Mouse (Mus musculus) heart, embryonic 16.5 days (tissue): ENCODE data around the gene Rrnad1. TPM values are rescaled to one million over a fixed set of nuclear protein-coding genes. Genes with fewer than 3 reads are reported as not detected.
A peak's percentile ranks its signal among the peaks of the same experiment; 100 is the strongest.

Experiments used
- ATAC-seq: fragments of 200-750 bp; cut with Nextera tagmentation; replicated peaks from 2 replicates; pipeline ENCODE4 v1.8.0; 2017; ENCODE audit warnings: moderate number of reproducible peaks; ENCODE audit not compliant: insufficient read depth, low FRiP score; ENCODE audit errors: extremely low read depth
- H3K27ac ChIP-seq: fragments of 300-500 bp; sonication (generic); 2 replicates; pipeline ENCODE4 v1.5.1; 2014; ENCODE audit warnings: mild to moderate bottlenecking, low read length, control low read depth, moderate library complexity
- H3K27me3 ChIP-seq: fragments of 300-500 bp; sonication (generic); 2 replicates; pipeline ENCODE4 v1.6.1; 2014; ENCODE audit warnings: low read length, mixed read lengths; ENCODE audit not compliant: control insufficient read depth, insufficient read depth
- H3K36me3 ChIP-seq: fragments of 300-500 bp; sonication (generic); 2 replicates; pipeline ENCODE4 v1.6.1; 2014; ENCODE audit not compliant: control insufficient read depth, insufficient read depth
- H3K4me1 ChIP-seq: fragments of 300-500 bp; sonication (generic); 2 replicates; pipeline ENCODE4 v1.6.1; 2014; ENCODE audit warnings: low read length, mixed read lengths; ENCODE audit not compliant: control insufficient read depth, insufficient read depth
- H3K4me2 ChIP-seq: fragments of 300-500 bp; sonication (generic); 2 replicates; pipeline ENCODE4 v1.6.1; 2014; ENCODE audit warnings: low read depth, mild to moderate bottlenecking, control low read depth, low read length
- H3K4me3 ChIP-seq: fragments of 300-500 bp; sonication (generic); 2 replicates; pipeline ENCODE4 v1.5.1; 2014; ENCODE audit warnings: mild to moderate bottlenecking, control low read depth, low read length
- H3K9ac ChIP-seq: fragments of 300-500 bp; sonication (generic); 2 replicates; pipeline ENCODE4 v1.6.1; 2014; ENCODE audit warnings: low read length, control low read depth
- H3K9me3 ChIP-seq: fragments of 300-500 bp; sonication (generic); replicated peaks from 2 replicates; pipeline ENCODE4 v1.6.1; 2016; ENCODE audit warnings: low read length; ENCODE audit not compliant: control insufficient read depth
- WGBS: fragments of 180-500 bp; shearing (Covaris S2); extraction: QIAGEN DNeasy Blood & Tissue Kit; methylation state at CpG from one replicate; pipeline ENCODE4 v1.1.7; 2014; 5-methylcytosine and 5-hydroxymethylcytosine counted together
- polyA plus RNA-seq: library from polyadenylated mRNA; unstranded; fragments of >200 nt; fragmentation: Nextera tagmentation; extraction: Ambion mirVana; gene quantifications from 2 replicates; pipeline ENCODE4 v1.2.1, GENCODE M21; 2015

Rrnad1 gene
- polyA plus RNA-seq, 1 experiment from 2014 or later, result 15.1 TPM

GRCm38 (mm10) chr3:87951946-87952345, 21.4 kb upstream of the Rrnad1 start:
- WGBS, result 5% methylated on average over 12 of the region's 12 CpGs
- Histone ChIP-seq H3K27me3 (peaks cover 48% of the 10 kb centered on the region), H3K27ac (no peak overlapping the region), H3K9me3 (no peaks in the 10 kb centered on the region), H3K36me3 (no peaks in the 10 kb centered on the region), H3K4me1 (peaks cover 29% of the 10 kb centered on the region), H3K4me2 (peak overlapping the region; percentile 68), H3K4me3 (peak overlapping the region; percentile 46), H3K9ac (peak overlapping the region; percentile 58; the same call in 1 of the 2 replicates)
- ATAC-seq, result 0 out of 2 replicates have a peak, but pooled peaks have one; percentile 4

DNA sequence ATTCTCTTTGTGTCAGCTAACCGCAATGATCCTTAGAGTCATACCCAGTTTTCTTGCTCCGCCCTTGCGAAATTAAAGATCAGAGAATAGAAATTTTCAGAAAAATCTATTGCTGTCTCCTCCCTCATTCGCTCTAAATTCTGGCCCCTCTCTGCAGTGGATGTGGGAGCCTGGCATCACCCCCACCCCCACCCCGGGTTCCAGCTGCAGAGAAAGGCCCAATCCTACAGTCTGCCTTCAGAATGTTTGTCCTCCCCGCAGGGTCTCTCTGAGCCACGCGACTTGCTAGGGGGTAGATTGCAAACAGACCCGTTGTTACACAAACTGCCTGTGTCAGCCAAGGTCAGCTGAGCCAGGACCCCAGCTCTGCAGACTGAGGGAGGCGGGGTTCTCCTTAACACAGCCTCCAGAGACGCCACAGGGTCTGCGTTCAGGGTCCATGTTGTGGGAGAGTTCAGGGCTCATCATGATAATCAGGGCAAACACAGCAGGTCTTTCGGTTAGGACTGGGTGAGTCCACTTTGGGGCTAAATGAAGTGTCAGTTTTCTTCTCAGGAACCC, 19.5 kb upstream of the Rrnad1 start:
- H3K4me1 ChIP-seq, result peaks cover 29% of the 10 kb centered on the region
- 21% methylated on average over 13 of the region's 13 CpGs for WGBS
- no peak overlapping the region for H3K4me2 ChIP-seq
- no peaks in the 10 kb centered on the region for H3K9me3 ChIP-seq
- no peak overlapping the region for H3K4me3 ChIP-seq
- peaks cover 64% of the 10 kb centered on the region for H3K27me3 ChIP-seq
- no peak overlapping the region for H3K27ac ChIP-seq
- no peak overlapping the region for H3K9ac ChIP-seq
- H3K36me3 ChIP-seq, result no peaks in the 10 kb centered on the region
- no peak for ATAC-seq

- H3K4me3 ChIP-seq, result peak overlapping the region; percentile 41
- no peak overlapping the region for H3K27ac ChIP-seq
- no peak overlapping the region for H3K9ac ChIP-seq
- H3K4me2 ChIP-seq, result no peak overlapping the region
- peaks cover 30% of the 10 kb centered on the region for H3K4me1 ChIP-seq
- ATAC-seq, result no peak
- WGBS, result 24% methylated on average over 16 of the region's 16 CpGs
- H3K27me3 ChIP-seq, result peaks cover 64% of the 10 kb centered on the region
- H3K36me3 ChIP-seq, result no peaks in the 10 kb centered on the region
- no peaks in the 10 kb centered on the region for H3K9me3 ChIP-seq
Observed at GRCm38 (mm10) chr3:87949266-87949954, 18.9 kb upstream of the Rrnad1 start.

GRCm38 (mm10) chr3:87948378-87949265, 18.1 kb upstream of the Rrnad1 start, which contains the start of gene Crabp2:
Gene Crabp2 (plus strand): TSS chr3:87948666.
- no peaks in the 10 kb centered on the region for H3K9me3 ChIP-seq
- no peak within 1 kb of the TSS for H3K27ac ChIP-seq
- ATAC-seq, result no peak
- peaks cover 64% of the 10 kb centered on the region for H3K27me3 ChIP-seq
- H3K4me2 ChIP-seq, result peak within 1 kb of the TSS; percentile 64
- peak within 1 kb of the TSS; percentile 44; the same call in 1 of the 2 replicates for H3K9ac ChIP-seq
- peaks cover 31% of the 10 kb centered on the region for H3K4me1 ChIP-seq
- WGBS, result 4% methylated on average over 35 of the region's 35 CpGs
- H3K36me3 ChIP-seq, result no peaks in the 10 kb centered on the region
- peak within 1 kb of the TSS; percentile 41 for H3K4me3 ChIP-seq

DNA sequence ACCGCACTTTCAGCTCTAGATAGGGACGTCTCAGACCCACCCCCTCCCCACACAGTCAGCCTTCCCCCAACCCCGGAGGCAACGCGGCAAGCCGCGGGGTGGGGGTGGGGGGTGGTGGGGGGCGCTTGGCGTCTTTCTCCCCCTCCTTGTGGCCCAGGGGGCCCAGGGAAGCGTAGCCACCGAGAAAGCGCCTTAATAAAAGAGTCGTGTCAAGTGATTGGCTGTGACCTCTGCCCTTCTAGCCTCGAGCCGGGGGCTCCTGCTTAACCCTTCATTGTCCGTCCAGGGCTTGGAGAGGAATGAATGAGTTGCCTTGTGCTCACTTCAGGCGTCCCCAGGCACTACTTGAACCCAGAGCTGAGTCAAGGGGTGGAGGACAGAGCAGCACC, 17.3 kb upstream of the Rrnad1 start:
- peaks cover 31% of the 10 kb centered on the region for H3K4me1 ChIP-seq
- peak overlapping the region; percentile 64 for H3K4me2 ChIP-seq
- no peak for ATAC-seq
- 2% methylated on average over 17 of the region's 17 CpGs for WGBS
- no peaks in the 10 kb centered on the region for H3K36me3 ChIP-seq
- peak overlapping the region; percentile 44; the same call in 1 of the 2 replicates for H3K9ac ChIP-seq
- peak overlapping the region; percentile 41 for H3K4me3 ChIP-seq
- H3K27ac ChIP-seq, result no peak overlapping the region
- H3K9me3 ChIP-seq, result no peaks in the 10 kb centered on the region
- H3K27me3 ChIP-seq, result peaks cover 62% of the 10 kb centered on the region

DNA sequence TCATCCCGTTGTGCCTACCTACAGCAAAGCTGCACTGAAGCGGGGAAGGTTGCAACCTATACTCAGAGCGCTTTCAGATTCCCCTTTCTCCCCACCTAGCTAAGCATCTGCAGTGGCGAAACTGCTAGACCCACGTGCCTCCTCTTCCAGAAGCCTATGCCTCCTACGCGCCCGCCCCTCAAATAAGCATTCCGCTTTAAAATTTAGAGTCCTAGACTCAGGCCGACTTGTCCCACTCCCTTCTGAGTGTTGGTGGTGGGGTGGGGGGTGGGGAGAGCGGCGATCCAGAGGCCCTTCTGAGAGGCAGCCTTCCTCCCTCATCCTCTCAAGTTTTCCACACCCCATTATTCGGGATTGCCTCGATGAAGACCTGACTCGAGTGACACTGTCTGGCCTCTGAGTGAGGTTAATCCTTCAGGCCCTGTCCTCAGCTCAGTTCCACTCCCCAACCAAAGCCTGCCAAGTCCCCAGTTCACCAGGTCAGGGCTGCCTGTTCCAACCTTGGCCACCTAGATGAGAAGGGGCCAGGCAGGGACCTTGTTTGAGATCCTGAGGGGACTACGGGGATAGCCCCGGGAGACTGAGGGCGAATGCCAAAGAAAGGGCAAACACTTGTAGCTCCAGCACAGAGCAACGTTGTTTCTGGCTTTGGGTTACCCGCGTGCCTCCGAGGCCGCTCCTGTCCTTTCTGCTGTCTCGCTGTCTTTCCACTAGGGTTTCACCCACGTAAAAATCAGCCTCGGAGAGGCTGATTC, 16.7 kb upstream of the Rrnad1 start:
- H3K27ac ChIP-seq, result no peak overlapping the region
- 4% methylated on average over 26 of the region's 26 CpGs for WGBS
- H3K27me3 ChIP-seq, result peaks cover 59% of the 10 kb centered on the region

GRCm38 (mm10) chr3:87946541-87946860, 16.0 kb upstream of the Rrnad1 start:
- no peak for ATAC-seq
- Histone ChIP-seq H3K9me3 (no peaks in the 10 kb centered on the region), H3K9ac (no peak overlapping the region), H3K4me1 (peaks cover 26% of the 10 kb centered on the region), H3K27ac (no peak overlapping the region), H3K27me3 (peaks cover 56% of the 10 kb centered on the region), H3K4me2 (no peak overlapping the region), H3K36me3 (peaks cover 4% of the 10 kb centered on the region), H3K4me3 (no peak overlapping the region)
- 44% methylated on average over 1 of the region's 1 CpGs for WGBS

More for the DNA sequence above, 16.7 kb upstream of the Rrnad1 start:
- H3K9ac ChIP-seq, result peak overlapping the region; percentile 44; the same call in 1 of the 2 replicates
- H3K9me3 ChIP-seq, result no peaks in the 10 kb centered on the region
- peak overlapping the region; percentile 41 for H3K4me3 ChIP-seq
- H3K4me2 ChIP-seq, result peak overlapping the region; percentile 64
- peaks cover 28% of the 10 kb centered on the region for H3K4me1 ChIP-seq
- ATAC-seq, result no peak
- no peaks in the 10 kb centered on the region for H3K36me3 ChIP-seq

GRCm38 (mm10) chr3:87945781-87946540, 15.4 kb upstream of the Rrnad1 start:
- ATAC-seq, result no peak
- H3K27me3 ChIP-seq, result peaks cover 50% of the 10 kb centered on the region

More at GRCm38 (mm10) chr3:87945781-87946540, 15.4 kb upstream of the Rrnad1 start:
- no peak overlapping the region for H3K9ac ChIP-seq
- no peaks in the 10 kb centered on the region for H3K9me3 ChIP-seq
- H3K4me1 ChIP-seq, result peaks cover 26% of the 10 kb centered on the region
- no peak overlapping the region for H3K27ac ChIP-seq
- 42% methylated on average over 12 of the region's 12 CpGs for WGBS
- no peak overlapping the region for H3K4me2 ChIP-seq
- H3K4me3 ChIP-seq, result no peak overlapping the region
- peaks cover 9% of the 10 kb centered on the region for H3K36me3 ChIP-seq
